Mouse (Mus musculus) thymus, adult 18-20 months (tissue): ENCODE measurements around the gene Sox4.

Experiments used
- DNase-seq, 2 experiments: peaks; one replicate each; pipeline ENCODE4 v3.0.0; 2022; ENCODE audit warnings: mixed read lengths in 2 of 2

The Sox4 gene

GRCm38 (mm10) chr13:28953581-28953991 is at the start of gene Sox4:
Gene Sox4 (minus strand): TSS chr13:28953713.
- DNase-seq, result peak; percentile 91 to 97

- peak in 1 of 2 experiments; percentile 46 for DNase-seq
Observed at GRCm38 (mm10) chr13:28991899-28992664, 38.6 kb upstream of the Sox4 start.

GRCm38 (mm10) chr13:28988751-28989703 is 35.5 kb upstream of the Sox4 start:
- DNase-seq, result no peak

- DNase-seq, result no peak
Observed at GRCm38 (mm10) chr13:28980681-28981080, 27.2 kb upstream of the Sox4 start.

- DNase-seq, result peak; percentile 49 to 75
Observed at GRCm38 (mm10) chr13:28975011-28975410, 21.5 kb upstream of the Sox4 start.

GRCm38 (mm10) chr13:28974597-28974996 is 21.1 kb upstream of the Sox4 start:
- DNase-seq, result no peak

GRCm38 (mm10) chr13:28960916-28961315 is 7.4 kb upstream of the Sox4 start:
- DNase-seq, result peak in 1 of 2 experiments; percentile 38

GRCm38 (mm10) chr13:28959458-28959978 is 6.0 kb upstream of the Sox4 start:
- DNase-seq, result peak; percentile 96 to 97

GRCm38 (mm10) chr13:28959068-28959440 is 5.5 kb upstream of the Sox4 start:
- no peak for DNase-seq

GRCm38 (mm10) chr13:28958211-28959067 is 4.9 kb upstream of the Sox4 start:
- peak; percentile 73 to 81 for DNase-seq

GRCm38 (mm10) chr13:28957765-28958164 is 4.3 kb upstream of the Sox4 start:
- peak; percentile 89 to 90 for DNase-seq

GRCm38 (mm10) chr13:28952576-28953571 is 639 bp downstream of the Sox4 start:
- DNase-seq, result peak in 1 of 2 experiments; percentile 50

- DNase-seq, result peak; percentile 30 to 54
Observed at GRCm38 (mm10) chr13:28951691-28952575, 1.6 kb downstream of the Sox4 start.

- DNase-seq, result peak; percentile 41 to 65
Observed at GRCm38 (mm10) chr13:28950623-28951491, 2.7 kb downstream of the Sox4 start.

GRCm38 (mm10) chr13:28950266-28950622 is 3.3 kb downstream of the Sox4 start:
- DNase-seq, result no peak

- no peak for DNase-seq
Observed at GRCm38 (mm10) chr13:28949279-28949915, 4.1 kb downstream of the Sox4 start.

- peak in 1 of 2 experiments; percentile 47 for DNase-seq
Observed at GRCm38 (mm10) chr13:28948541-28948940, 5.0 kb downstream of the Sox4 start.

GRCm38 (mm10) chr13:28947740-28948441 is 5.6 kb downstream of the Sox4 start:
- DNase-seq, result no peak
